Mouse (Mus musculus) neural tube, embryonic 11.5 days (tissue): ENCODE data around the gene Alpk3. TPM values are rescaled to one million over a fixed set of nuclear protein-coding genes. Genes with fewer than 3 reads are reported as not detected.

Experiments used
- ATAC-seq: fragments of 200-750 bp; cut with Nextera tagmentation; 2 replicates; pipeline ENCODE4 v1.8.0; 2017; ENCODE audit warnings: moderate number of reproducible peaks, mild to moderate bottlenecking, moderate TSS enrichment, moderate library complexity; ENCODE audit not compliant: insufficient read depth, low FRiP score, low TSS enrichment
- DNase-seq: peaks from one replicate; pipeline ENCODE4 v3.0.0-alpha.2; 2015; ENCODE audit warnings: low spot score
- H3K27ac ChIP-seq: fragments of 300-500 bp; sonication (generic); 2 replicates; pipeline ENCODE4 v1.5.1; 2014; ENCODE audit warnings: low read depth, mild to moderate bottlenecking, low read length
- H3K27me3 ChIP-seq: fragments of 300-500 bp; sonication (generic); 2 replicates; pipeline ENCODE4 v1.6.1; 2014; ENCODE audit warnings: mild to moderate bottlenecking, low read length, mixed read lengths; ENCODE audit not compliant: control insufficient read depth, insufficient read depth
- H3K36me3 ChIP-seq: fragments of 300-500 bp; sonication (generic); 2 replicates; pipeline ENCODE4 v1.6.1; 2014; ENCODE audit warnings: mild to moderate bottlenecking, low read length, moderate library complexity, mixed read lengths; ENCODE audit not compliant: control insufficient read depth, insufficient read depth
- H3K4me1 ChIP-seq: fragments of 300-500 bp; sonication (generic); 2 replicates; pipeline ENCODE4 v1.6.1; 2014; ENCODE audit warnings: low read length, mixed read lengths; ENCODE audit not compliant: control insufficient read depth, insufficient read depth
- H3K4me2 ChIP-seq: fragments of 300-500 bp; sonication (generic); 2 replicates; pipeline ENCODE4 v1.6.1; 2014; ENCODE audit warnings: low read depth, mild to moderate bottlenecking, moderate library complexity
- H3K4me3 ChIP-seq: fragments of 300-500 bp; sonication (generic); 2 replicates; pipeline ENCODE4 v1.5.1; 2014; ENCODE audit warnings: low read depth, low read length
- H3K9ac ChIP-seq: fragments of 300-500 bp; sonication (generic); 2 replicates; pipeline ENCODE4 v1.6.1; 2014; ENCODE audit warnings: mild to moderate bottlenecking, low read length
- H3K9me3 ChIP-seq: fragments of 300-500 bp; sonication (generic); 2 replicates; pipeline ENCODE4 v1.6.1; 2016; ENCODE audit warnings: low read length; ENCODE audit not compliant: control insufficient read depth
- WGBS: fragments of 180-500 bp; shearing (Covaris S2); extraction: QIAGEN DNeasy Blood & Tissue Kit; methylation state at CpG from one replicate; pipeline ENCODE4 v1.1.7; 2014; 5-methylcytosine and 5-hydroxymethylcytosine counted together
- polyA plus RNA-seq: library from polyadenylated mRNA; unstranded; fragments of >200 nt; fragmentation: Nextera tagmentation; extraction: Ambion mirVana; gene quantifications from 2 replicates; pipeline ENCODE4 v1.2.1, GENCODE M21; 2014

The Alpk3 gene
- polyA plus RNA-seq, 1 experiment from 2014 or later: 0.76 TPM

- H3K9ac ChIP-seq: no peak overlapping the region
- H3K4me1 ChIP-seq: no peaks in the 10 kb centered on the region
- H3K9me3 ChIP-seq: no peaks in the 10 kb centered on the region
- no peak overlapping the region for H3K4me2 ChIP-seq
- DNase-seq: no peak
- peaks cover 16% of the 10 kb centered on the region for H3K36me3 ChIP-seq
- H3K27me3 ChIP-seq: no peaks in the 10 kb centered on the region
- ATAC-seq: no peak
- no peak overlapping the region for H3K4me3 ChIP-seq
- 90% methylated on average over 5 of the region's 5 CpGs for WGBS
- no peak overlapping the region for H3K27ac ChIP-seq
These were observed 14.3 kb upstream of the Alpk3 start for GRCm38 (mm10) chr7:81043023-81043620.

GRCm38 (mm10) chr7:81047847-81048246 is 9.6 kb upstream of the Alpk3 start:
- 87% methylated on average over 3 of the region's 3 CpGs for WGBS
- no peak for ATAC-seq

GRCm38 (mm10) chr7:81048513-81048912 is 8.9 kb upstream of the Alpk3 start:
- ATAC-seq: no peak
- DNase-seq: peak; percentile 7
- 86% methylated on average over 2 of the region's 2 CpGs for WGBS
- H3K4me1 ChIP-seq: no peaks in the 10 kb centered on the region
- no peak overlapping the region for H3K27ac ChIP-seq
- H3K27me3 ChIP-seq: no peaks in the 10 kb centered on the region
- H3K4me3 ChIP-seq: no peak overlapping the region
- H3K9me3 ChIP-seq: no peaks in the 10 kb centered on the region
- H3K4me2 ChIP-seq: no peak overlapping the region
- H3K36me3 ChIP-seq: peaks cover 3% of the 10 kb centered on the region
- H3K9ac ChIP-seq: no peak overlapping the region

More at GRCm38 (mm10) chr7:81047847-81048246, 9.6 kb upstream of the Alpk3 start:
- Histone ChIP-seq H3K27ac (no peak overlapping the region), H3K4me3 (no peak overlapping the region), H3K4me1 (no peaks in the 10 kb centered on the region), H3K36me3 (peaks cover 3% of the 10 kb centered on the region), H3K27me3 (no peaks in the 10 kb centered on the region), H3K9me3 (no peaks in the 10 kb centered on the region), H3K4me2 (no peak overlapping the region), H3K9ac (no peak overlapping the region)
- peak; percentile 8 for DNase-seq

- no peak overlapping the region for H3K4me3 ChIP-seq
- no peak overlapping the region for H3K4me2 ChIP-seq
- H3K27ac ChIP-seq: no peak overlapping the region
- no peaks in the 10 kb centered on the region for H3K4me1 ChIP-seq
- H3K9me3 ChIP-seq: no peaks in the 10 kb centered on the region
- 77% methylated on average over 5 of the region's 5 CpGs for WGBS
- H3K9ac ChIP-seq: no peak overlapping the region
- H3K36me3 ChIP-seq: no peaks in the 10 kb centered on the region
- H3K27me3 ChIP-seq: no peaks in the 10 kb centered on the region
- peak; percentile 1 for DNase-seq
- ATAC-seq: no peak
These were observed 7.4 kb upstream of the Alpk3 start for GRCm38 (mm10) chr7:81049966-81050365.

GRCm38 (mm10) chr7:81055709-81056370 is 1.6 kb upstream of the Alpk3 start:
- Histone ChIP-seq H3K4me3 (no peak overlapping the region), H3K36me3 (no peaks in the 10 kb centered on the region), H3K4me1 (peaks cover 2% of the 10 kb centered on the region; the same call in 1 of the 2 replicates), H3K9me3 (no peaks in the 10 kb centered on the region), H3K4me2 (no peak overlapping the region), H3K27ac (no peak overlapping the region), H3K27me3 (no peaks in the 10 kb centered on the region), H3K9ac (no peak overlapping the region)
- ATAC-seq (no peak), DNase-seq (no peak)
- 76% methylated on average over 11 of the region's 11 CpGs for WGBS

- Histone ChIP-seq H3K27ac (no peak overlapping the region), H3K4me2 (no peak overlapping the region), H3K4me3 (no peak overlapping the region), H3K36me3 (no peaks in the 10 kb centered on the region), H3K4me1 (peaks cover 2% of the 10 kb centered on the region; the same call in 1 of the 2 replicates), H3K27me3 (no peaks in the 10 kb centered on the region), H3K9me3 (no peaks in the 10 kb centered on the region), H3K9ac (no peak overlapping the region)
- ATAC-seq (no peak), DNase-seq (no peak)
- 72% methylated on average over 6 of the region's 6 CpGs for WGBS
These were observed 706 bp downstream of the Alpk3 start for GRCm38 (mm10) chr7:81057901-81058711.

GRCm38 (mm10) chr7:81058712-81059154 is 1.3 kb downstream of the Alpk3 start:
- H3K27ac ChIP-seq: no peak overlapping the region
- ATAC-seq (no peak), DNase-seq (no peak)
- H3K4me3 ChIP-seq: no peak overlapping the region
- H3K36me3 ChIP-seq: no peaks in the 10 kb centered on the region
- no peak overlapping the region for H3K4me2 ChIP-seq
- no peak overlapping the region for H3K9ac ChIP-seq
- no peaks in the 10 kb centered on the region for H3K27me3 ChIP-seq
- WGBS: 56% methylated on average over 9 of the region's 9 CpGs
- no peaks in the 10 kb centered on the region for H3K9me3 ChIP-seq
- H3K4me1 ChIP-seq: peaks cover 2% of the 10 kb centered on the region; the same call in 1 of the 2 replicates

- H3K27me3 ChIP-seq: no peaks in the 10 kb centered on the region
- no peak for DNase-seq
- H3K36me3 ChIP-seq: no peaks in the 10 kb centered on the region
- no peak overlapping the region for H3K27ac ChIP-seq
- no peak overlapping the region for H3K9ac ChIP-seq
- WGBS: 82% methylated on average over 5 of the region's 5 CpGs
- H3K4me2 ChIP-seq: no peak overlapping the region
- no peak for ATAC-seq
- no peak overlapping the region for H3K4me3 ChIP-seq
- peaks cover 2% of the 10 kb centered on the region; the same call in 1 of the 2 replicates for H3K4me1 ChIP-seq
- no peaks in the 10 kb centered on the region for H3K9me3 ChIP-seq
These were observed 2.0 kb downstream of the Alpk3 start for GRCm38 (mm10) chr7:81059388-81059787.
